Mouse (Mus musculus): ENCODE data around the gene Oxld1. TPM values are rescaled to one million over a fixed set of nuclear protein-coding genes. Genes with fewer than 3 reads are reported as not detected.

The Oxld1 gene
- polyA plus RNA-seq, 1 experiment, result 49.3 TPM

DNA sequence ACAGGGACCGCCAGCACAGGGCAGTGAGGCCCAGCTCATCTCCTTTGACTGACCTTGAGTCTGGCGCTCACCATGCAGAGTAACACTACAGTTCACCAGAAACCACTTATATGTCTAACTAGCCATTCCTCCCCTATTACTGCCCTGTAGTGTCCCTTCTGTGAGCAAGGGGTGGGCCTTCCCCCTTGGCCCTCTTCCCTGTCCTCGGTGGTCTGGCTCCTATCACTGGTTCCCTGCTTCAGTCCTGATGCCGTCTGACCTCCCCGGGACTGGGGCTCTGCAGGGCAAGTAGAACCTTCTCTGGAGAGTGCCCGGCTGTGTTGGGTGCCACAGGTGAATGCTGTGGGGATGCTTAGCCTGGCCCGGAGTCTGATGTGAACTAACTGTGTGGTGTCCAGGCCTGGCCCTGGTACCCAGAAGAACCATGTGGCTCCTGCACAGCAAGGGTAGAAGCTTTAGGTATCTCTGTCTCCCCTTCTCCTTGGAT, 25.6 kb upstream of the Oxld1 start:
- 83% methylated on average over 7 of the region's 7 CpGs for WGBS
- TF ChIP-seq POLR2A (IDR thresholded peaks at IDR 0.05; ENCODE audit: low read depth, low read length), result no peak
- no peak for TF ChIP-seq CTCF (conservative IDR thresholded peaks at IDR 0.05; ENCODE audit: insufficient read depth, insufficient read length, low read depth, low read length)
- Histone ChIP-seq H3K27me3 (replicated peaks; ENCODE audit: control insufficient read depth, insufficient read depth, low read length) (no peaks in the 10 kb centered on the region), H3K4me1 (ENCODE audit: control insufficient read depth, insufficient read depth, low read length) (peaks cover 10% of the 10 kb centered on the region; the same call in 1 of the 2 replicates), H3K4me3 (ENCODE audit: insufficient read depth, low read depth, low read length) (no peak overlapping the region), H3K27ac (ENCODE audit: insufficient read depth, low read depth, low read length) (no peak overlapping the region), H3K36me3 (ENCODE audit: control insufficient read depth, insufficient read depth, low read length) (no peaks in the 10 kb centered on the region)
- no peak for DNase-seq

- DNase-seq, result peak; percentile 88
- Histone ChIP-seq H3K4me3 (ENCODE audit: insufficient read depth, low read depth, low read length) (no peak overlapping the region), H3K4me1 (ENCODE audit: control insufficient read depth, insufficient read depth, low read length) (peaks cover 8% of the 10 kb centered on the region; the same call in 1 of the 2 replicates), H3K27ac (ENCODE audit: insufficient read depth, low read depth, low read length) (peak overlapping the region; percentile 51; the same call in 1 of the 2 replicates), H3K27me3 (replicated peaks; ENCODE audit: control insufficient read depth, insufficient read depth, low read length) (no peaks in the 10 kb centered on the region), H3K36me3 (ENCODE audit: control insufficient read depth, insufficient read depth, low read length) (no peaks in the 10 kb centered on the region; the same call in none of the 2 replicates)
- WGBS, result 70% methylated on average over 6 of the region's 6 CpGs
- TF ChIP-seq CTCF (conservative IDR thresholded peaks at IDR 0.05; ENCODE audit: insufficient read depth, insufficient read length, low read depth, low read length), result no peak
- no peak for TF ChIP-seq POLR2A (IDR thresholded peaks at IDR 0.05; ENCODE audit: low read depth, low read length)
These were observed 14.2 kb upstream of the Oxld1 start for GRCm38 (mm10) chr11:120472052-120472451.

- DNase-seq, result no peak
- Histone ChIP-seq H3K4me3 (ENCODE audit: insufficient read depth, low read depth, low read length) (peak overlapping the region; percentile 86), H3K36me3 (ENCODE audit: control insufficient read depth, insufficient read depth, low read length) (no peaks in the 10 kb centered on the region; the same call in 1 of the 2 replicates), H3K4me1 (ENCODE audit: control insufficient read depth, insufficient read depth, low read length) (peaks cover 8% of the 10 kb centered on the region; the same call in 1 of the 2 replicates), H3K27me3 (replicated peaks; ENCODE audit: control insufficient read depth, insufficient read depth, low read length) (no peaks in the 10 kb centered on the region), H3K27ac (ENCODE audit: insufficient read depth, low read depth, low read length) (peak overlapping the region; percentile 32; the same call in 1 of the 2 replicates)
- WGBS, result under 1% methylated on average over 33 of the region's 33 CpGs
- TF ChIP-seq POLR2A (IDR thresholded peaks at IDR 0.05; ENCODE audit: low read depth, low read length) (no peak), CTCF (conservative IDR thresholded peaks at IDR 0.05; ENCODE audit: insufficient read depth, insufficient read length, low read depth, low read length) (no peak)
These were observed 9.8 kb upstream of the Oxld1 start for GRCm38 (mm10) chr11:120467736-120468092.

GRCm38 (mm10) chr11:120467051-120467735, 9.3 kb upstream of the Oxld1 start, which contains the start of gene Arl16:
Gene Arl16, minus strand, starts transcription at chr11:120467607.
- WGBS, result under 1% methylated on average over 54 of the region's 54 CpGs
- Histone ChIP-seq H3K36me3 (ENCODE audit: control insufficient read depth, insufficient read depth, low read length) (no peaks in the 10 kb centered on the region; the same call in 1 of the 2 replicates), H3K4me3 (ENCODE audit: insufficient read depth, low read depth, low read length) (peak within 1 kb of the TSS; percentile 96), H3K4me1 (ENCODE audit: control insufficient read depth, insufficient read depth, low read length) (peaks cover 8% of the 10 kb centered on the region; the same call in 1 of the 2 replicates), H3K27me3 (replicated peaks; ENCODE audit: control insufficient read depth, insufficient read depth, low read length) (no peaks in the 10 kb centered on the region), H3K27ac (ENCODE audit: insufficient read depth, low read depth, low read length) (peak within 1 kb of the TSS; percentile 32; the same call in 1 of the 2 replicates)
- TF ChIP-seq POLR2A (IDR thresholded peaks at IDR 0.05; ENCODE audit: low read depth, low read length) (peak; percentile 48), CTCF (conservative IDR thresholded peaks at IDR 0.05; ENCODE audit: insufficient read depth, insufficient read length, low read depth, low read length) (no peak)
- DNase-seq, result peak; percentile 97

DNA sequence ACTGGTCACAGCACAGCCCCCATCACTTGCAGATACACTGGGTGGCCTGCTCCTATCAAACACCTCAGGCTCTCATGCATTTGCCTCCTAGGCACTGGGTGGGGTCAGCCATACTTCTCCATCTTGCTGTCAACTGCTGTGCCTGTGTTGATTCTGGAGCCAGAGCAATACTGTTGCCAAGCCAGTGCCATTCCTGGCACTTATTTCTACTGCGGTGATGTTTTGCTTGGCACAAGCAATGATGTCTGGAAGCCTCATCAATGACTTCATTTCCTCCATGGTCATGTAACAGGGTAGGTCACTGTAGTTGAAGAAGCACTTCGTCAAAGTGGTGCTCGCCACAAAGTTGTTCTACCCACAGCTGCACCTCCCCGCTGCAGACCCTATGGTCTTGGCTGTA, 7.7 kb upstream of the Oxld1 start:
- Histone ChIP-seq H3K36me3 (ENCODE audit: control insufficient read depth, insufficient read depth, low read length) (no peaks in the 10 kb centered on the region; the same call in 1 of the 2 replicates), H3K27me3 (replicated peaks; ENCODE audit: control insufficient read depth, insufficient read depth, low read length) (no peaks in the 10 kb centered on the region), H3K4me1 (ENCODE audit: control insufficient read depth, insufficient read depth, low read length) (peaks cover 8% of the 10 kb centered on the region; the same call in 1 of the 2 replicates), H3K4me3 (ENCODE audit: insufficient read depth, low read depth, low read length) (no peak overlapping the region), H3K27ac (ENCODE audit: insufficient read depth, low read depth, low read length) (no peak overlapping the region)
- TF ChIP-seq CTCF (conservative IDR thresholded peaks at IDR 0.05; ENCODE audit: insufficient read depth, insufficient read length, low read depth, low read length) (no peak), POLR2A (IDR thresholded peaks at IDR 0.05; ENCODE audit: low read depth, low read length) (no peak)
- 62% methylated on average over 4 of the region's 4 CpGs for WGBS
- DNase-seq, result no peak

DNA sequence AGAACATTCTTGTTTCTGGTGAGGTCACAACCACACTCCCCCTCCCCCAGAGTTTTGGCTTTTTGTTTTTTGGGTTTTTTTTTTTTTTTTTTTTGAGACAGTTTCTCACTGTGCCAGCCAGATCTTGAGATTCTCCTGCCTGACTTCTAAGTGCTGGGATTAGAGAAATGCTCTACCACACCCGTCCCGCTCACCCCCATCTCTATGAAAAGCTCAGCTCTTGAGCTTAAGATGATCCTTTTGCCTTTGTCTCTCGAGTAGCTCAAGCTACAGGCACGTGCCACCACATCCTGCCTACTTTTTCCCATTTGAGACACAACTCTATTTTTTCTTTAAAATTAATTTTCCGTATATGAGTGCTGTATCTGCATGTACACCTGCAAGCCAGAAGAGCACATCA, 6.5 kb upstream of the Oxld1 start:
- 90% methylated on average over 5 of the region's 5 CpGs for WGBS
- DNase-seq, result no peak
- H3K27me3 ChIP-seq (replicated peaks; ENCODE audit: control insufficient read depth, insufficient read depth, low read length), result no peaks in the 10 kb centered on the region
- H3K36me3 ChIP-seq (ENCODE audit: control insufficient read depth, insufficient read depth, low read length), result no peaks in the 10 kb centered on the region
- TF ChIP-seq CTCF (conservative IDR thresholded peaks at IDR 0.05; ENCODE audit: insufficient read depth, insufficient read length, low read depth, low read length) (no peak), POLR2A (IDR thresholded peaks at IDR 0.05; ENCODE audit: low read depth, low read length) (no peak)
- H3K4me1 ChIP-seq (ENCODE audit: control insufficient read depth, insufficient read depth, low read length), result peaks cover 8% of the 10 kb centered on the region; the same call in 1 of the 2 replicates
- H3K4me3 ChIP-seq (ENCODE audit: insufficient read depth, low read depth, low read length), result no peak overlapping the region
- no peak overlapping the region for H3K27ac ChIP-seq (ENCODE audit: insufficient read depth, low read depth, low read length)

GRCm38 (mm10) chr11:120463536-120463935, 5.7 kb upstream of the Oxld1 start:
- no peaks in the 10 kb centered on the region for H3K27me3 ChIP-seq (replicated peaks; ENCODE audit: control insufficient read depth, insufficient read depth, low read length)
- peaks cover 7% of the 10 kb centered on the region; the same call in 1 of the 2 replicates for H3K4me1 ChIP-seq (ENCODE audit: control insufficient read depth, insufficient read depth, low read length)
- no peak for DNase-seq
- H3K4me3 ChIP-seq (ENCODE audit: insufficient read depth, low read depth, low read length), result no peak overlapping the region
- no peaks in the 10 kb centered on the region for H3K36me3 ChIP-seq (ENCODE audit: control insufficient read depth, insufficient read depth, low read length)
- 90% methylated on average over 2 of the region's 2 CpGs for WGBS
- H3K27ac ChIP-seq (ENCODE audit: insufficient read depth, low read depth, low read length), result no peak overlapping the region
- TF ChIP-seq POLR2A (IDR thresholded peaks at IDR 0.05; ENCODE audit: low read depth, low read length) (no peak), CTCF (conservative IDR thresholded peaks at IDR 0.05; ENCODE audit: insufficient read depth, insufficient read length, low read depth, low read length) (no peak)

Measured in kidney, adult 2 months (tissue).